Mouse (Mus musculus) G1E (cell line): ENCODE measurements at regions not wholly inside any gene's neighbourhood (a gene's known extent, or its start where the extent isn't known, plus 50 kb on each side); places are given as distances from the start of the nearest gene placed in this dataset.

ENCODE experiments used
- CTCF ChIP-seq: IDR thresholded peaks from 2 replicates; pipeline ENCODE4 v1.5.1; 2012; ENCODE audit warnings: low read depth, low read length, inconsistent platforms, mixed read lengths
- POLR2AphosphoS5 ChIP-seq: IDR thresholded peaks from 2 replicates; pipeline ENCODE4 v1.6.1; 2012; ENCODE audit warnings: low read depth, low read length, inconsistent platforms; ENCODE audit not compliant: insufficient replicate concordance
- TAL1 ChIP-seq: conservative IDR thresholded peaks from 2 replicates; pipeline ENCODE4 v1.6.1; 2012; ENCODE audit warnings: low read depth, low read length, inconsistent platforms, mixed read lengths

DNA sequence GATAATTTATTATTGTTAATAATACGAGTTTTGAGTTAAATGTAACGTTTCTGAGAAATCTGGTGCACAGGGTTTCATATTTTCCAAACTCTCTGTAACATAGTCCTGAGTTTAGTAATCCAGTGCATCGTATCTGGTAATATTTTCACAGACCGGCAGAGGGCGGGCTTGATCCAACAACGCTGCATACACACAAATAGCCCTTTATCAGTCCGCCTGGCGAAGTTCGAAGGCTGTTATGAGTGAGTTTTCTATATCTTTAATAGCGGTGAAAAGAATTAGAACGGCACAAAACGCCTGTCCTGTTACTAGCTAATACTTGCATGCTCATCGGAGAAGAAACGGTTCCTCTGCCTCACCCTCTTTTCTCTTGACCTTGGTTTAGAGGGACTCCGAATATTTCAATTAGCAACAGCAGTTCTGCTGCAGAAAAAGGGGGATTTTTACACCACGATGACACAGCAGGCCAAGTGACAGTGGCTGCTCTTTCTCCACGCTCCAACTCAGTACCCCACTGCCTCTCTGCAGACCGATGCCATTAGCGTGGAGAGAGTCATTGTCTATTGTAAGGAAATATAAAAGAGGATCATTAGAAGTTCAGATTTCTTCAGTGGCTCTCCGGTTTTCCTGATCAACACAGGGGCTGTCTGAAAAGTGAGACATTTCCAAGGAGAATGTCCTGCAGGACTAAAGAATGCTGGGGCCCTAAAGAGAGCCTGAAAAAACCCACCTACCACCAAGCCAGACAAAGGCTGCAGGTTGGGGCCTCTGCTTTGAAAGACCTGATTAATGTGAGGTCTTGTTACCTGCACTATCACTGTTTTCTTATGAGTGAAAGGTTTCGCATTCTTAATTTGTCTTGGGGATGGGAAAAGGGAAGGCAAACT is 523.7 kb upstream of the Adam24 start:
- no peak for TF ChIP-seq TAL1
- TF ChIP-seq CTCF, result 0 out of 2 replicates have a peak, but pooled peaks have one; percentile 26
- TF ChIP-seq POLR2AphosphoS5, result no peak
